Mouse (Mus musculus): Measurements from ENCODE around the gene Stk31. TPM values are rescaled to one million over a fixed set of nuclear protein-coding genes. Genes with fewer than 3 reads are reported as not detected.
"Not testable (repeated sequence)": the region's sequence is repeated elsewhere in the genome, so short reads cannot be mapped to it uniquely, and the experiment has no call there.

Gene Stk31
- total and polyA plus RNA-seq, 3 experiments: 0.08 to 0.23 (median 0.18) TPM

- intact Hi-C loops (cut with DNase I): loop anchor here (1.0 to 5.0 kb wide), 3 partner anchors 129 to 341 kb away; no protein-coding TSS in a partner anchor
- Histone ChIP-seq H3K36me3 (ENCODE audit: control insufficient read depth, insufficient read depth, low read length) (no peaks in the 10 kb centered on the region), H3K79me2 (replicated peaks; ENCODE audit: control insufficient read depth, insufficient read depth, low read length) (no peaks in the 10 kb centered on the region), H3K9ac (ENCODE audit: low read depth, low read length) (no peak overlapping the region), H3K4me1 (ENCODE audit: control insufficient read depth, insufficient read depth, low read length) (no peaks in the 10 kb centered on the region), H3K4me3 (no peak overlapping the region), H3K27me3 (ENCODE audit: control insufficient read depth, insufficient read depth, low read length) (no peaks in the 10 kb centered on the region), H3K27ac (no peak overlapping the region)
- no peak for DNase-seq
- TF ChIP-seq EP300 (IDR thresholded peaks at IDR 0.05; ENCODE audit: insufficient read depth, low read depth, low read length): no peak
- peak; percentile 77 for TF ChIP-seq CTCF (IDR thresholded peaks at IDR 0.05)
- TF ChIP-seq POLR2A (IDR thresholded peaks at IDR 0.05; ENCODE audit: insufficient read depth, low read depth, low read length): no peak
Measured at GRCm38 (mm10) chr6:49398365-49398764, 3.0 kb downstream of the Stk31 start.

GRCm38 (mm10) chr6:49410830-49411229 is 15.4 kb downstream of the Stk31 start:
- H3K9ac ChIP-seq (ENCODE audit: low read depth, low read length): no peak overlapping the region
- TF ChIP-seq POLR2A (IDR thresholded peaks at IDR 0.05; ENCODE audit: insufficient read depth, low read depth, low read length) (no peak), EP300 (IDR thresholded peaks at IDR 0.05; ENCODE audit: insufficient read depth, low read depth, low read length) (no peak), CTCF (IDR thresholded peaks at IDR 0.05) (no peak)
- no peak overlapping the region for H3K27ac ChIP-seq
- no peaks in the 10 kb centered on the region for H3K4me1 ChIP-seq (ENCODE audit: control insufficient read depth, insufficient read depth, low read length)
- H3K4me3 ChIP-seq: no peak overlapping the region
- DNase-seq: no peak
- no peaks in the 10 kb centered on the region for H3K79me2 ChIP-seq (replicated peaks; ENCODE audit: control insufficient read depth, insufficient read depth, low read length)
- intact Hi-C loops (cut with DNase I): no loop called here
- H3K27me3 ChIP-seq (ENCODE audit: control insufficient read depth, insufficient read depth, low read length): no peaks in the 10 kb centered on the region
- 80% methylated on average over 3 of the region's 3 CpGs for WGBS
- no peaks in the 10 kb centered on the region for H3K36me3 ChIP-seq (ENCODE audit: control insufficient read depth, insufficient read depth, low read length)

- H3K79me2 ChIP-seq (replicated peaks; ENCODE audit: control insufficient read depth, insufficient read depth, low read length); H3K9ac ChIP-seq (ENCODE audit: low read depth, low read length); H3K27me3 ChIP-seq (ENCODE audit: control insufficient read depth, insufficient read depth, low read length); intact Hi-C loops (cut with DNase I); H3K36me3 ChIP-seq (ENCODE audit: control insufficient read depth, insufficient read depth, low read length); H3K27ac ChIP-seq; H3K4me3 ChIP-seq; H3K4me1 ChIP-seq (ENCODE audit: control insufficient read depth, insufficient read depth, low read length); DNase-seq: not testable (repeated sequence)
- 72% methylated on average over 2 of the region's 2 CpGs for WGBS
Measured at GRCm38 (mm10) chr6:49412967-49413366, 17.6 kb downstream of the Stk31 start.

GRCm38 (mm10) chr6:49415971-49416370 is 20.6 kb downstream of the Stk31 start:
- H3K4me3 ChIP-seq: no peak overlapping the region
- 56% methylated on average over 1 of the region's 1 CpGs for WGBS
- no peak for TF ChIP-seq POLR2A (IDR thresholded peaks at IDR 0.05; ENCODE audit: insufficient read depth, low read depth, low read length)
- no peak for TF ChIP-seq EP300 (IDR thresholded peaks at IDR 0.05; ENCODE audit: insufficient read depth, low read depth, low read length)
- no peak for TF ChIP-seq CTCF (IDR thresholded peaks at IDR 0.05)

GRCm38 (mm10) chr6:49437306-49437705 is 41.9 kb downstream of the Stk31 start:
- Histone ChIP-seq H3K79me2 (replicated peaks; ENCODE audit: control insufficient read depth, insufficient read depth, low read length) (no peaks in the 10 kb centered on the region), H3K27me3 (ENCODE audit: control insufficient read depth, insufficient read depth, low read length) (no peaks in the 10 kb centered on the region), H3K27ac (no peak overlapping the region), H3K4me3 (no peak overlapping the region), H3K9ac (ENCODE audit: low read depth, low read length) (no peak overlapping the region), H3K36me3 (ENCODE audit: control insufficient read depth, insufficient read depth, low read length) (no peaks in the 10 kb centered on the region), H3K4me1 (ENCODE audit: control insufficient read depth, insufficient read depth, low read length) (no peaks in the 10 kb centered on the region)
- 76% methylated on average over 1 of the region's 1 CpGs for WGBS
- no peak for TF ChIP-seq EP300 (IDR thresholded peaks at IDR 0.05; ENCODE audit: insufficient read depth, low read depth, low read length)
- no peak for TF ChIP-seq CTCF (IDR thresholded peaks at IDR 0.05)
- TF ChIP-seq POLR2A (IDR thresholded peaks at IDR 0.05; ENCODE audit: insufficient read depth, low read depth, low read length): no peak
- intact Hi-C loops (cut with DNase I): no loop called here
- no peak for DNase-seq

More at GRCm38 (mm10) chr6:49415971-49416370, 20.6 kb downstream of the Stk31 start:
- Histone ChIP-seq H3K79me2 (replicated peaks; ENCODE audit: control insufficient read depth, insufficient read depth, low read length) (no peaks in the 10 kb centered on the region), H3K27ac (no peak overlapping the region), H3K9ac (ENCODE audit: low read depth, low read length) (no peak overlapping the region), H3K4me1 (ENCODE audit: control insufficient read depth, insufficient read depth, low read length) (no peaks in the 10 kb centered on the region), H3K36me3 (ENCODE audit: control insufficient read depth, insufficient read depth, low read length) (no peaks in the 10 kb centered on the region), H3K27me3 (ENCODE audit: control insufficient read depth, insufficient read depth, low read length) (no peaks in the 10 kb centered on the region)
- intact Hi-C loops (cut with DNase I): no loop called here
- no peak for DNase-seq

- Histone ChIP-seq H3K27me3 (ENCODE audit: control insufficient read depth, insufficient read depth, low read length) (no peaks in the 10 kb centered on the region), H3K36me3 (ENCODE audit: control insufficient read depth, insufficient read depth, low read length) (no peaks in the 10 kb centered on the region), H3K4me3 (no peak overlapping the region), H3K79me2 (replicated peaks; ENCODE audit: control insufficient read depth, insufficient read depth, low read length) (no peaks in the 10 kb centered on the region), H3K27ac (no peak overlapping the region), H3K9ac (ENCODE audit: low read depth, low read length) (no peak overlapping the region), H3K4me1 (ENCODE audit: control insufficient read depth, insufficient read depth, low read length) (no peaks in the 10 kb centered on the region)
- no peak for TF ChIP-seq POLR2A (IDR thresholded peaks at IDR 0.05; ENCODE audit: insufficient read depth, low read depth, low read length)
- no peak for TF ChIP-seq EP300 (IDR thresholded peaks at IDR 0.05; ENCODE audit: insufficient read depth, low read depth, low read length)
- no peak for TF ChIP-seq CTCF (IDR thresholded peaks at IDR 0.05)
- 28% methylated on average over 5 of the region's 5 CpGs for WGBS
- intact Hi-C loops (cut with DNase I): no loop called here
- no peak for DNase-seq
Measured at GRCm38 (mm10) chr6:49458112-49458511, 62.7 kb downstream of the Stk31 start.

Data from heart, adult 2 months (tissue).